Mouse (Mus musculus) right cerebral cortex, postnatal 25 days (tissue): ENCODE results near the gene Rasal2.
"Not testable (repeated sequence)": the region's sequence is repeated elsewhere in the genome, so short reads cannot be mapped to it uniquely, and the experiment has no call there.

Experiments used
- DNase-seq: peaks from one replicate; pipeline ENCODE4 v3.0.0; 2022

The Rasal2 gene

DNA sequence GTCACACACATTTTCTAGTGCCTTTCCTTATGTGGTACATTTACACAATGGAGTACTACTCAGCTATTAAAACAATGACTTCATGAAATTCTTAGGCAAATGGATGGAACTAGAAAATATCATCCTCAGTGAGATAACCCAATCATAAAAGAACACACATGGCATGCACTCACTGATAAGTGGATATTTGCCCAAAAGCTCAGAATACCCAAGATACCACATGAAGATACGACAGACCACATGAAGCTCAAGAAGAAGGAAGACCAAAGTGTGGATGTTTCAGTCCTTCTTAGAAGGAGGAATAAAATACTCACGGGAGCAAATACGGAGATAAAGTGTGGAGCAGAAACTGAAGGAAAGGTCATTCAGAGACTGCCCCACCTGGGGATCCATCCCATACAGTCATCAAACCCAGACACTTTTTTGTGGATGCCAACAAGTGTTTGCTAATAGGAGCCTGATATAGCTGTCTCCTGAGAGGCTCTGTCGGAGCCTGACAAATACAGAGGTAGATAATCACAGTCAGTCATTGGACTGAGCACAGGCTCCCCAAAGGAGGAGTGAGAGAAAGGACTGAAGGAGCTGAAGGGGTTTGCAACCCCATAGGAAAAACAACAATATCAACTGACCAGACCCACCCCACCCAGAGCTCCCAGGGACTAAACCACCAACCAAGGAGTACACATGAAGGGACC is 175.6 kb downstream of the Rasal2 start:
- not testable (repeated sequence) for DNase-seq

DNA sequence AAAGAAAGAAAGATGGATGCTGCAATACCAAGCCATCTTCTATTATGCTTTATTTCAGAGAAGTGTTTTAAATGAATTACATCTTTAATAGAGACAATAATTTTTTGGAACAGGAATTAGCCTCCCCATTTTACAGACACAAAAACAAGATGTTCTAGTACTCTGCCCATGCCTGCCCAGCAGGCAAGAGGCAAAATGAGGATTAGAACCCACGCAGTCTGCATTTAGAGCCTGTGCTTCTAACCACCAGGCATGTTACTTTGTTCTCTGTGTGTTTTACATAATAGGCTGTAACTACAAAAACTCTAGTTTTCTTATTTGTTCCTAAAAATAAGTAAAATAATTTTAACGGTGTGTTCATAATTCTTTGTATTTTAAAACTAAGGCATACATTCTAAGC is 178.9 kb downstream of the Rasal2 start:
- DNase-seq = no peak

DNA sequence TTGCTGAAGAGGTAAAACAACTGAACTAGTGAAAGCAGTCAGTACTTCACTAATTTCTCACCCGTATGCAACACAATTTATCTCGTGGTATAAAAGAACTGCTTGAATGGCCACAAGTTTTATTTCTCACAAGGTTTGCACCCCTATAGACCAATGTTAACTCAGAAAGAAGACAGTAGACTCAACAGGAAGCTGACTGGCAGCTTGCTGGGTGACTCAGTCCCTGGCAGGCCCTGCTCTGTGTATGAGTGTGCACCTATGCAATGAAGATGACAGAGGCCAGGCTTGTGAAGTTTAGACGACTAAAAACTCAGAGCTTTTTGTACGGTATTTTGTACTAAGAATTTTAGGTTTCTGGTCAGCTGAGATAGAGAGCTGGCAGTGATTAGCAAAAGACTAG is 180.0 kb downstream of the Rasal2 start:
- no peak for DNase-seq

DNA sequence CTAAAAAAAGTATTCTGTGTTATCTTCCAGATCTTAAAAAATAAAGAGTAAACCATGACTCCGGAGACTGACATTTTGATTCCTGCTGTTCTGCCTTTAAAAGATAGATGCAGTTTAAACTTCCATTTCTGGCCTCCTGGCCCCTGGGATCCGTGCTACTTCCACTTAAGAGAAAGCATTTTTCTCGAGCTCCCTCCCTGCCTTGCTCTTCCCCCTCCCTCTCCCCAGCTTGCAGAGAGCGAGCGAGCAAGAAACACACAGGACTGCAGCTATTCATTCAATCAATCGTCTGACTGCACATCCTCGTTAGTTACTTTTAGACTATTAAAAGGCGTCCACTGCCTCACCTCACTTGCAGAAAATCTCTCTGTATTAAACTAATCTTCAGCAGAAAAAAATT is 181.4 kb downstream of the Rasal2 start:
- peak; percentile 34 for DNase-seq

DNA sequence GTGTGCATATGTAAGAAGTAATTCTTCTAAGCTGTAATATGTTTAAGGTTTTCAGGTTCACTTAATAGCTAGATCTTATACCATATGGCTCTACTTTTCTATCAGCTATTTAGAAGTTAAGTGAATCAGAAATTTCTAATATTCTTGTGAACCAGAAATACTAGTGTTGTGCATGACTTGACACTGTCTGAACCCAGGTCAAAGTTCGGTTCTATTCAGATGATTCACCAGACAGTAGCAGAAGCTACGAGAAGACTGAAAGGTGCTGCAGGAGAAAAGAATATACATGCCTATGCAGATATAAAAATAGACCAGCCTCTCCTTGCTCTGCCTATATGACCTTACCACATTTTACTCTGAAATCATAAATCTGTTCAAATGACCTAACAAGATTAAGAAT is 182.0 kb downstream of the Rasal2 start:
- no peak for DNase-seq

DNA sequence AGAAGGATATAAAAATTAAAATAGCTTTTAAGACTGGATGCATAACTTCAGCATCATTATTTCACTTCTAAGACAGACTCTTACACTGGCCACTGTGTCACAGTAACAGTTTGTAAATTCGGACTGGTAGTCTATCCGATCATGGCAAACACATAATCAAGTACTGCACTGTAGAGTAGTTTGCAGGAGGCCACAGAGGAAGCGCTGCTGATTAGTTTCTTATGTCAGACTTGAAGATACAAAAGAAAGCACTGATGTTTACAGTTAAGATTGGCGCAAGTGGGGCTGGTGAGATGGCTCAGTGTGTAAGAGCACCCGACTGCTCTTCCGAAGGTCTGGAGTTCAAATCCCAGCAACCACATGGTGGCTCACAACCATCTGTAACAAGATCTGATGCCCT is 187.4 kb downstream of the Rasal2 start:
- DNase-seq = no peak

DNA sequence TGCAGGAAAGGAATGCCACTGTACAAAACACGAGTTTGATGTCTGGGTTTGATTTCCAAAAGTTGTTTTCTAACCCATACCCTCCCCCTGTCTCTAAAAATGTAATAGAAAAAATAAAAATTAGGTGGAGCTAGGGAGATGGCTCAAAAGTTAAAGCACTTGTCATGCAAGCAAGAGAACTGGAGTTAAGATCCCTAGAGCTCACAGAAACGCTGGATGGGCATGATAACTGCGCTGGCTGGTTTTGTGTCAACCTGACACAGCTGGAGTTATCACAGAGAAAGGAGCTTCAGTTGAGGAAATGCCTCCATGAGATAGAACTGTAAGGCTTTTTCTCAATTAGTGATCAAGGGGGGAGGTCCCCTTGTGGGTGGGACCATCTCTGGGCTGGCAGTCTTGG is 191.5 kb downstream of the Rasal2 start:
- no peak for DNase-seq

DNA sequence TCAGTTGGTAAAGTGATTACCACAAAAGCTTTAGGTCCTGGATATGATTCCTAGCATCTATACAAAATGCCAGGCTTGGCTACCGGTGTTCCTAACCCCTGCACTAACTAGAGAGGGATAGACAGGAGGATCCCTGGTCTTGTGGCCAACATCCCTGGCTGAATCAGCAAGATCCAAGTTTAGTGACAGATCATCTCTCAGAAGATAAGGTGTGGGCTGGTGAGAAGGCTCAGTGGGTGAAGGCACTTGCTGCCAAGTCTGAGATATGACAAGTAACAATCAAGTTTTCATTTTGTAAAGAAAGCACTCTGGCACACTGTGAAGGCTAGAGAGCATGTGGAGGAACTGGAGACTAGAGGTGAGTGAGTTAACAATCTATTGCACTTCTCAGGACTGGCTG is 191.9 kb downstream of the Rasal2 start:
- peak; percentile 16 for DNase-seq

DNA sequence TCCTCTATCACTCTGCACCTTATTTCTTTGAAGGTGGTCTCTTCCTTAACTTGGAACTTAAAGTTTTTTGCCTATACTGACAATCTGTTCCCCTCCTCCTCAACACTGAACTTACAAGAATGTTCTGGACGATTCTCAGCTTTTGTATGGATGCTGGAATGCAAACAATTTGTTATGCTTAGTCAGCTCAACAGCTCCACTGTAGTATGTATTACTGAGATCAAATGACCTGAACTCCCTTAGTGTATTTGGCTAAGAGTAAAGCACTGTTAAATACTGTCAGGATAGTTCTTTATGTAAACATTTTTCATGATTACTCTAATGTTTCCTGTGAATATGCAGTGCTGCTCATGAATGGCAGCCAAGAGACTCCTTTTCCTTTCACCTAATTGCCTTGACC is 203.6 kb downstream of the Rasal2 start:
- DNase-seq = no peak

DNA sequence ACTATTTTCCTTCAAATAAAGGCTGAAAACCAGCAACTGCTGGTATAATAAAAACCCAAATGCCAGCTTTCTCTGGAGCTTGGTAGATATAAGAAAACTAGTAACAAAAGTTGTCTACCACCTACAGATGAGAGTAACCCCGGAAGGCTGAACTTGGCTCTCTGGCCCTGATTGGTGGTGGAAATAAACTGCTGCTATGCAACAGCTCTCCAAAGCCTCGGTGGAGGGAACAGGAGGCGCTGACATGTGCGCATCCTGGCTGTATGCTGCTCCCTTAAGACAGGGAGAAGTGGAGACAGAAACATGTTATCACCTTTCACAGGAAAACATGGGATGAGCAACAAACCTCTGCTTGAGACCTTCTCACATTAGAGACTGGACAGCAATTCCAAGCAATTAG is 206.7 kb downstream of the Rasal2 start:
- no peak for DNase-seq

DNA sequence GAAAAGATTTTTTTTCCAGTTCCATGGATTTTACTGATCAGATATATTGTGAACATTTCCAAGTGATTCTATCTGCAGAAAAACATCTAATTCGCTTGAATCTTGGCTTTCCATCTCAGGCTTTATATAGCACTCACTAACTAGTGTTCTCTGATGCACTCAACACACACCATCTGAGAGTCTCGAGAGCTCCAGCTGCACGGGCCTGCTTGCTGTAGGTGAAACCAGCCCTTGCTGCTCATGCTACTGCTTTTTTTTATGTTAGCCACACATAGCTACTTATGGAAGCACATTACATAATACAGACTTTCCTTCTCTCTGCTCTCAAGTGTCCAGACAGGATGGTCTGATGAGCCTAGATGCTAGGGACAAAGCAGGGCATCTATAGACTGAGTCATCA is 229.4 kb downstream of the Rasal2 start:
- DNase-seq = peak; percentile 42

DNA sequence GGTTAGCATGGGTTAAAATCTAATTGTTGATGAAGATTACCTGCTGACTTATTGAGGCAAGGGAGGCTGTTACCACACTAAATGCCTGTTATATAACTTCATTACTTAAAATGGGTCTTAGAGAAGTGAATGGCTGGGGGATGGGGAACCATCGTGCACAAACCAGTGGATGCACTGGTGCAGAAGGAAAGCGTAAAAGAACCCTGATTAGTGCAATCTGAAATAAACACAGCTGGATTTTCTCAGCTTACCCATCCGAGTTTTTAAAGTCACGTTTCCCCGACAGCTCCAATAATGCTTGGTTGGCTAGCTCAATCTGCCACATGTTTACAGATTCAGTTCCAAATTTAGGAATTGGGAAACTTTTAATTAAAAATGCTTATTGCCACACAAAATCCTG is 230.0 kb downstream of the Rasal2 start:
- no peak for DNase-seq

DNA sequence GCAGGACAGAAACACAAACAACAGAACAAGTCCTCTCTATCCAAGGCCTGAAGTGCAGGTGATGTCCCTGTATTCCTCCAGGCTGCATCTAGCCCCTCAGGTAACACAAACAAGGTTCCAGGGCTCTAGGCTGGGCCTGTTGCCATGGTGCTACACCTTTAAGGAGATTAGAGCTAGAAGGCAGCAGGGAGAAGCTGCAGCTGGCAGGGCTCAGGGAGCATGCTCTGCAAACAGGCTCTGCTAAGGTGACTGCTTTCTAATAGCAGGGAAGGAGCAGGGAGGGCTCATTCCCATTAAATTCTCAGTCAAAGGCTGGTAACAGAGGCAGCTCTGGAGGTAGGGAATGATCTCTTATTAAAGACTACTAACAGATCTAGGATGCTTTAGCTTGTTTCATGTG is 231.3 kb downstream of the Rasal2 start:
- DNase-seq = peak; percentile 19

DNA sequence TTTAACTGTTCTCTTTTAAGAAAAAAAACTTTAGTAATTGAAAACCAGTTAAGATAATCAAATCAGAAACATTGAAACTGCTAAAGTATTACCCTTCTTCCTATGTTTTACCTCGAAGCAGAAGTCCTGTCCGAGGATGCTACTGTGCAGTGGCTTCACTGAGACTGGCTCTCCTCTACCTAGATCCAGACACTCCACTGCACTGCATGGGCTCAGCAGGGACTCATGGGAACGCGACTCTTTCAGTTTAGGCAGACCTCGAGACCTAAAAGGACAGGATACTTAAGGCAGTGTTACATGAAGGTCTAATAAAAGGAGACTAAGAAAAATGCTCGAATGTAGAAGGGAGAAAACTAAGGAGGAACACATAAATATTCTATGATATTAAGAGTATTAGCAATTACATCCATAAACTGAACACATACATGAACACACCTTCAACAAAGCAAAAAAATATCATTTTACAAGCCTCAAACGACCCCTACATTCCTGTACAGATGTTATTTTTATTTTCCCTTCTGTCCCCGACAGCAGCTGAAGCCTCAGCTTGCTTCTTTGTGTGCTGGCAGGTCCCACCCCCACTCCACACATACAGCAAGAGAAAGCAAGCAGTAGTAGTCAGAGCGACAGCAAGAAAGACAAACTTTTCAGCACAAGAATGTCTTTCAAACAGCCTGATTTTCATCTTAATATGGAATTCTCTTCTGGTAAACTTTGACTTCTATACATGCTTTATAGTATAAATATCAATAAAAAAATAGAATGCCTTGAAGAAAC is 233.2 kb downstream of the Rasal2 start:
- no peak for DNase-seq

DNA sequence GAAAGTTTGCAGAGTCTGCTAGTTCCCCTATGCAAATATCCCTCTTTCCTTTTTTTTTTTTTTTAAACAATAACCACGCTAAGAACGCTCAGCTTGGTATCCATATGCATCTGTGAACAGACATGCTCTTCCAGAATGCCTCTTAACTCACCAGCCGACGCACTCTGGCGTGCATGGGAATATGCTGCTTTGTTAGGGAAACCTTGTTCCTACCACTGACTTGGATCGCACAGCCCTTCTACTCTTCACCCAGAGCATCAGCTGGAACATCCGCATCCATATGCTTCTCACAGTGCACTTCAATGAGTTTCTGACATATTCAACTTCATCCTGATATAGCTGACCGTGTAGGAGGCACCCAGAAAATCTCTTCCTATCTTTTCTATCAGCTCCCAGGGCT is 243.1 kb downstream of the Rasal2 start:
- peak; percentile 41 for DNase-seq

DNA sequence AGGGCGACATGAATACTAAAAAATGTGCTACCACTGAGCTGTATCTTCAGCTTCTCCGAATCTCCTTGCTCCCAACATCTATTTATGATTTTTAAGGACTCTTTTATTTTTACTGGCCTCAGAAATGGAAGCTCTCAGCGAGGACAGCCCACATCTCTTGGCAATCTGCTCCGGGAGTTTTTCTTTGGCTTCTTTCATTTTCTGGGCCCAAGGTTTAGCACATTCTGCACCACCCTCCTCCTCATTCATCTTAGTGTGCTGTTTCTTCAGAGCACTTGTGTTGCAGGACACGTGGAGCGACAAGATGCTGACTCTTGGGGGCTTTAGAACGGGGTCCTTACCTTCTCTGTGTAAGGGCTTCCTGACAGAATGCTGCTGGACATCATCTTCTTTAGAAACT is 243.5 kb downstream of the Rasal2 start:
- DNase-seq = peak; percentile 58

DNA sequence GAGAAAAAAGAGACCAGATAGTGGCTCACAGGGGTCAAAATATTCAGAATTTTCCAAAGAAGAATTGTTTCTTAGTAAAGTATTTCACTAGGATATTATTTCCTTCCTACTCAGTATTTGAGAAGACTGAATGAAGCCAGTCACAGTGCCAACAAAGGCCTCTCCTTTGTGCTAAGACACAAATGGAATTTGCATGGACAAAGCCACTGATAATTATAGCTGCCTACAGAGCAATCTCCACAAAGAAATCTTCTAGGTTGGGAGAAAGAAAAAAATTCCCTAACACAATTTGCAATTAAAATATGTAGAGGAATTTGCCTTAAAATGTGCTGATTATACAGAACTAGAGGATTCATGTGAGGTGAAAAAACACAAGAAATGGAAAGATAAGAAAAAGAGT is 258.6 kb downstream of the Rasal2 start:
- DNase-seq = no peak

DNA sequence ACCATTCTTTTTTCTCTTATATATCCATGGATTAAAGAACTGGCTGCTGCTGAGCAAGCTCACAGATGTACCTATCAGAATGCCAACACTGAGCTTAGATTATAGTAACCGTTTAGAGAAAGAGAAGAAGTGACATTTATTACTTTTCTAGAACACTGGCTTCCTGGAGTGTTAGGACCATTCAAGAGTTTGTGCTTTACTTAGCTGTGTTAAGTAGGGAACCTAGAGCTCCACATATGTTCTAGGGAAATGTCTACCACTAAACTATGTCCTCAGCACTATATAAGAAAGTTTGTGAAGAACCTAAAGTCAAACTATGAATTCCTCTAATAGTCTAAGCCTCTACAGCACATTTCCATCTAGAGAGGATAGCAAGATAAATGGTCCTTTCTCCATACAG is 262.3 kb downstream of the Rasal2 start:
- no peak for DNase-seq

DNA sequence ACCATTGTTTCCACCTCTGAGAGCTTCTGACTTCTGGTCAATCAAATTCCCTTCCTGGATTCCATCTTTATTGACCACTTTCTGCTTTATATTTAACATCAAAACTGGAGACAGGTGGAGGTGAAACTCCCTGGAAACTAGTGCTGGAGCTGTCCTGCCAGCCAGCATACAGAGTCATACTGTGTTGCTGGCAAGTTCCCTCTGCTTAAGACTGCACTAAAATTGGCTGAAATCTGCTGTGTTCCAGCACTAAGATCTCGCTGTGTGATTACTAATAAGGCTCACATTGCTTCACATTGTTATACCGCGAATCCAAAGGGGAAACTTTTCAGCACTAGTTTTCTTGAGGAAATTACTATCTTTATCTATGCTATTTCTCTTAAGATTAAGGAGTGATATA is 267.8 kb downstream of the Rasal2 start:
- no peak for DNase-seq

DNA sequence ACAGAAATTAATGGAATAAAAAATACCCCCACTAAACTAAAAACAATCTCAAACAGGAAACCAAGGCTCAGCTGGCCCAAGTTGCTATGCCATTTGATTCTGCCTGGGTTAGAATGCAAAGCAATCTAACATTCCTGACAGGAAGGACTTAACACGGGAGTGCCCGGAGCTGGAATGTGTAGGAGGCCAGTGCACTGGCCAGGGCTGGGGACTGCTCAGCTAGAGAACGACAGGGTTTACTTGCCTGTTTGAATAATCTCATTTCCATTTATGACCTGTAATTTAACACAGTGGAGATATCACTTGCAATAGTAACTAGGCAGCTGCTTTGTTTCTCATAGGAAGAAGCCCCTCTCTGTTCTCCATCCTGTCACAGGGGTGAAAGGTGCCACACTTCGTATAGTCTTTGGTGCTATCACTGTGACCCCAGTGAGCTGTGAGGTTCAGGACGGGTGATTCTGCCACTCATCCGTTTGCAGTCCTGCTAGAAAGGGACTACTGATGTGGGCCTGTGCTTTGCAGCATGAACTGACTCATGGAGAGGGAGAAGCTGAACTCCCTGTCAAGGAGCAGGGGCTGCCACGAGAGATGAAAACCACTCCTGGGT is 269.0 kb downstream of the Rasal2 start:
- no peak for DNase-seq

DNA sequence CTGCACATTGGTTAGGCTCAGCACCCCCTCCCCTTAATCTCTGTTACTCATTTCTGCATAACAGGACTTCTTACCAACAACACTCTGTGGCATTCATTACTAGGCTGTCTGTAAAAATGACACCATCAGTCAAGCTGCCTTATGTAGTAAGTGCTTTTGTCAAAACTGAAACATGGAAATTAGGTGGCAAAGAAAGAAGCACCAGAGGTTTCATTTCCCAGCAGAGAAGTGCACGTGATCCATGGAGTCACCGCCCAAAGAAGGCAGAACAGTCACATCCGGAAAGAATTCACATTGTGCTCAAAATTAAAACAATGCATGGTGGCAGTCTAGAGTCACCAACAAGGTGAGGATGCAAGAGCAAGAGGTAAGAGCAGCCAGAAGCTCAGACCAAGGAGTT is 271.4 kb downstream of the Rasal2 start:
- DNase-seq = no peak

DNA sequence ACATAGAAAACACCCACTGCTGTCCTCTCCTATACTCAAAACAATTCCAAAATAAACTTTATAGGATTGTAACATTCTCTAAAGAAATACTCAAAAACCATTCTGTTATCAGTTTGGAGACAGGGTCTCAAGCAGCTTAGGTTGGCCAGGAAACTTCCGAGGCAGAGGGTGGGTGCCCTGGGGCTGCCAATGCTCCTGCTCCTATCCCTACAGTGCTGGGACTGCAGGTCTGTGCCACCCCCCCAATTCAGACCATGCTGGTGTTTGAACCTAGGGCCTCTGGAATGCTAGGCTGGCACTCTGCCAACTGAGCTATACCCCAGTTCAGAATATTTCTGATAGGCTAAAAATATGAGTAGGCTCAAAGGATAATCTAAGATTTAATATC is 274.5 kb downstream of the Rasal2 start:
- DNase-seq = no peak

DNA sequence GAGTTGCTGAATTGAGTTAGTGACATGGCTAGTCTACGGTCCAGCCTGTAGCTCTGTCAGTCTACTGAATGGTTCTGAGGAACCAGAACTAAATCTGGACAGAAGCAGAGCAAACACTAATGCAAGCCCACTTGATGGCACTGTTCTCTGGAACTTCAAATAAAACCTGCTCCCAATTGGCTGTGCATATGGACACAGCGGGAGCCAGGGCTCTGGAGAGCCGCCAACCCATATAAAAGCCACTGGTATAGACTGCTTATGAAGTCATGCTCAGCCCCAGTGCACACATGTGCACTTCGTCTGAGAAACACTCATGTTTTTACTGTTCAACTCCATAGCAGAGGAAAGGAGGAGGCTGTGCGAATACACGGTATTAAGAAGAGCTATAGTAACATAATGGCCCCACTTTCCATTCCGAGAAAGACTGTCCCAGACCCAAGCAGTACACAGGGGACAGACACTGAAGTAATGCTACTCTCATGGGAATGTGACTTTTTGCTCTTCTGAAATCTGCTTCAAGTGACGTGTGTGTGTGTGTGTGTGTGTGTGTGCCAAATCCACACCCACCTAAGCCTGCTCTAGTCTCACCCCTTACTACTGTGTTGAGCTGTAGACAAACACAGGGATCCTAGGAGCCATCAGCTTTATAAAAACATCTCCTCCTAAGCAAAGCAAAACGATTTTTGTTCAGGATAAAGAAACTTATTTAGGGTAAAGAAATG is 275.1 kb downstream of the Rasal2 start:
- DNase-seq = no peak

DNA sequence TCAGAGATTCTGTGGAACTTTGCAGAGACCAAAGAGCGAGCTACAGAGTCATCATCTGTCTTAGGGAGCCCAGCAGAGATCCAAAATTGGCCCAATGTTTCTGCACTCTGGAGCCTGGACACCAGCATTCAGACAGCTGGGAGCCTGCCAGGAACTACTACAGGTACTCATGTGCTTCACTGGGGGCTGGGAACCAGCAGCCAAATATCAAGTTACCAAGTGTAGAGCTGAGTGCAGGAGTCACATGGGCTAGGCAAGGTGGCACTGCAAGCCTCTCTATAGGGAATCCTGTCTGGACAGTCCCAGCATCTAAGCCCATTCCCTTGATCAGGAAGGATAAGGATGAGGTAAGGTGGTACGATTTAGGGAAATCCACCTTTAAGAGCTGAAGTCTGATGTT is 284.2 kb downstream of the Rasal2 start:
- DNase-seq = no peak
